Mouse (Mus musculus) heart, adult 2 months (tissue): ENCODE measurements at regions not wholly inside any gene's neighbourhood (a gene's known extent, or its start where the extent isn't known, plus 50 kb on each side); places are given as distances from the start of the nearest gene placed in this dataset.

ENCODE experiments used
- CTCF ChIP-seq: fragments of 200-600 bp; IDR thresholded peaks from 2 replicates; pipeline ENCODE4 v1.8.1; 2022; ENCODE audit warnings: antibody characterized with exemption, mild to moderate bottlenecking, moderate library complexity
- EP300 ChIP-seq: fragments of 200-500 bp; IDR thresholded peaks from 2 replicates; pipeline ENCODE4 v1.6.1; 2011; ENCODE audit warnings: low read depth, low read length, control low read depth; ENCODE audit not compliant: insufficient read depth

- TF ChIP-seq EP300 = no peak
- TF ChIP-seq CTCF = no peak
Observed at GRCm38 (mm10) chr9:56551376-56552186, 133.2 kb downstream of the Hmg20a start.
